Mouse (Mus musculus) embryonic facial prominence, embryonic 10.5 days (tissue): ENCODE results near the gene Vmn1r28. TPM values are rescaled to one million over a fixed set of nuclear protein-coding genes. Genes with fewer than 3 reads are reported as not detected.
"Not testable (repeated sequence)": the region's sequence is repeated elsewhere in the genome, so short reads cannot be mapped to it uniquely, and the experiment has no call there.

Experiments used
- DNase-seq: peaks from one replicate; pipeline ENCODE4 v3.0.0-alpha.2; 2017; ENCODE audit warnings: low spot score
- H3K27ac ChIP-seq: fragments of 300-500 bp; sonication (generic); replicated peaks from 2 replicates; pipeline ENCODE4 v1.5.1; 2016; ENCODE audit warnings: mild to moderate bottlenecking
- H3K27me3 ChIP-seq: fragments of 300-500 bp; sonication (generic); replicated peaks from 2 replicates; pipeline ENCODE4 v1.6.1; 2016; ENCODE audit warnings: low read depth, mild to moderate bottlenecking; ENCODE audit not compliant: poor library complexity, severe bottlenecking
- H3K36me3 ChIP-seq: fragments of 300-500 bp; sonication (generic); replicated peaks from 2 replicates; pipeline ENCODE4 v1.6.1; 2016; ENCODE audit warnings: mild to moderate bottlenecking, moderate library complexity
- H3K4me1 ChIP-seq: fragments of 300-500 bp; sonication (generic); 2 replicates; pipeline ENCODE4 v1.6.1; 2016
- H3K4me3 ChIP-seq: fragments of 300-500 bp; sonication (generic); 2 replicates; pipeline ENCODE4 v1.5.1; 2016; ENCODE audit warnings: mild to moderate bottlenecking, moderate library complexity
- H3K9me3 ChIP-seq: fragments of 300-500 bp; sonication (generic); 2 replicates; pipeline ENCODE4 v1.6.1; 2016; ENCODE audit warnings: mild to moderate bottlenecking
- WGBS: fragments of 180-500 bp; shearing (Covaris S2); methylation state at CpG from one replicate; pipeline ENCODE4 v1.1.7; 2016; 5-methylcytosine and 5-hydroxymethylcytosine counted together
- polyA plus RNA-seq: library from polyadenylated mRNA; unstranded; fragments of >200 nt; fragmentation: Nextera tagmentation; extraction: Ambion mirVana; gene quantifications from 2 replicates; pipeline ENCODE4 v1.2.1, GENCODE M21; 2016

The Vmn1r28 gene
- polyA plus RNA-seq, result not detected in 2 replicates

DNA sequence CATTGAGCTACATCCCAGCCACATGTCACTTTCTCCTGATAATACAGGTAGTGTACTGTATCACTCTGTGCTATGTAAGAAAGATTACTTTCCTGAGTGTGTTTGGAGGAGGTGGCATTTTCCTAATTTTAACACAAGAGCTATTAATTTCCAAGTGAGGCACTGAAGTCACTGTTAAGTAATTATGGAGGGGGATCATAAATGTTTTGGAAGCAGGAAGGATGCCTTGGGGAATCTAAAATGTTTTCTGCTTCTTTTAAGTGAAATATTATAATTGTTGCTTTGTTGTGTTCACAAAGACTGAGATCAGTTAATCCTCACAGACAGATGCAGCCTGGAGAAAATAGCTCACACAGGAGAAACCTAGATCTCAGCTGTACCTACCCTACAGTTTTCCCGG, at the start of gene Vmn1r28:
Gene Vmn1r28 (plus strand): TSS at position 301 of the 400 bp plus-strand sequence.
- Histone ChIP-seq H3K4me3 (no peak within 1 kb of the TSS), H3K9me3 (no peaks in the 10 kb centered on the region), H3K27me3 (no peaks in the 10 kb centered on the region), H3K27ac (no peak within 1 kb of the TSS), H3K4me1 (no peaks in the 10 kb centered on the region), H3K36me3 (no peaks in the 10 kb centered on the region)
- whole genome bisulfite sequencing, result 90% methylated on average over 1 of the region's 1 CpGs
- DNase-seq, result no peak

DNA sequence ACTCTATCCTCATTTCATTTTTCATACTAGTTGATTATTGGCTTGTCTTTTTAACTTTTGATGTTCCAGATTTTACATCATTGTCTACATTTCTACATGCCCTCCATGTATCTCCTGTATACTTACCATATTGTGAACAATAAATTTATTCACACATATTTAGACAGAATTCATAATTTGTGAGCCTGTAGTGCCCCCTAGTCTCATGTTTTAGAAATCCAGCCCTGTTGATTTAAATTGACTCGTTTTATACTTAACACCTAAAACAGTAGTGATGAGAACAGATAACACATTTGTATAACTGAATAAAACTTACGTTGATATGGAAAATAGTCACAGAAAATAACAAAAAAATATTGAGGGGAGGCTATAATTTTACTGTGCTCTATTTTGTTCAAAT, 45.7 kb upstream of the Vmn1r28 start:
- H3K27me3 ChIP-seq, result no peaks in the 10 kb centered on the region
- H3K27ac ChIP-seq, result no peak overlapping the region
- no peaks in the 10 kb centered on the region for H3K36me3 ChIP-seq
- 86% methylated on average over 2 of the region's 2 CpGs for WGBS
- DNase-seq, result no peak
- no peaks in the 10 kb centered on the region for H3K9me3 ChIP-seq
- no peak overlapping the region for H3K4me3 ChIP-seq
- H3K4me1 ChIP-seq, result no peaks in the 10 kb centered on the region

DNA sequence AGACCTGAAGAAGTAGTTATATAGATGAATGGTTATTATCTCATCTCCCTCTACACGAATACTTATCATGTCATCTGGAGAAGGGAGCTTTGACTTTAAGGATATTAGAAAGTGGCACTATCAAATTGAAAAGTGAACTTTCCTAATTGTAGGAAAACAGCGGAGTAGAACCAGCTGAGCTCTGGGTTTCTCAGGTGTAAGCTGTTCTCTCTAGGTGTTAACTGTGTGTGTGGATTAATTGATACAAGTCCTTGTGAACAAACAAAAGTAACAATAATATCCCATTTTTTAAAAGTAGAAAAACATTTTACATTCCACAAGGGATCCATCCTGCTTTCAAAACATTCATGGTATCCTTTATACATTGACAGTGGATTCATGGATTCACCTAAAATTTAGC, 43.1 kb upstream of the Vmn1r28 start, which contains the start of gene Vmn1r27:
Gene Vmn1r27 (minus strand): TSS at position 101 of the 400 bp plus-strand sequence.
- H3K27me3 ChIP-seq, result no peaks in the 10 kb centered on the region
- DNase-seq, result no peak
- H3K4me1 ChIP-seq, result no peaks in the 10 kb centered on the region
- 87% methylated on average over 2 of the region's 2 CpGs for WGBS
- no peak within 1 kb of the TSS for H3K4me3 ChIP-seq
- no peak within 1 kb of the TSS for H3K27ac ChIP-seq
- no peaks in the 10 kb centered on the region for H3K36me3 ChIP-seq
- H3K9me3 ChIP-seq, result no peaks in the 10 kb centered on the region

DNA sequence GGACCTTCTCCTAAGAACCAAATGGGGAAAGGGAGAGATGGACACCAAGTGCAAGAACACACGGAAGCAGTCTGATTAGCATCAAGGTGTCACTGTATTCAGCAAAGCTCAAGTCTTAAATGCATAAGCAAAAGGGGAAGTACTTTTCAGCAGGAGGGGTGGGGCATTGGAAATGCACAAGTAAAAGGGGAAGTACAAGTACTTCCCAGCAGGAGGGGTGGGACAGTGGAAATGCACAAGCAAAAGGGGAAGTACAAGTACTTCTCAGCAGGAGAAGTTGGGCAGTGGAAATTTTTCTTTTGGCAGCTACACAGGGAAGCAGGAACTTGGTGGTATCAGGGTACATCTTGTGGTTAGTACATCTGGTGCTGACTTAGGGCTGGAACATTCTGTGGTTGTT, 17.8 kb downstream of the Vmn1r28 start:
- not testable (repeated sequence) for H3K4me3 ChIP-seq, H3K27ac ChIP-seq, H3K9me3 ChIP-seq, H3K27me3 ChIP-seq, H3K36me3 ChIP-seq, DNase-seq, H3K4me1 ChIP-seq
- WGBS, result 86% methylated on average over 1 of the region's 1 CpGs

DNA sequence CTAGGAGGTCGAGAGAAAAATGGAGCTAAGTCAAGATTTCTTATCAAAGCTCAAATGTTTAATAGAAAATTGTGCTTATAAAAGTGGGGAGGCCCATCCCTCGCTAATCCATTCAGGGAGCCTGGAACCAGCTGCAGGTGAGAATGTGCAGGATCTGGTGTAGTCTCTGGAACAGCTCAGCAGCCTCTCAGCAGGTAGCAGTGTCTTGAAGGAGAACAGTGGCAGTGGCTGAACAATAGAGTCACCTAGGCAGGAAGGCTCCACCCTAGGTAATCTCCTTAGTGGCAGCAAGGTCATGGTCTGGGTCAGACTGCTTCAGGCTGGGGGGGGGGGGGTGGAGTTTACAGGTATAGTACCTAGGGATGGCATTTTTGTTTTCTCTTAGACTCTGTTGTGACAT, 30.4 kb downstream of the Vmn1r28 start:
- no peaks in the 10 kb centered on the region for H3K9me3 ChIP-seq
- H3K27me3 ChIP-seq, result no peaks in the 10 kb centered on the region
- H3K36me3 ChIP-seq, result no peaks in the 10 kb centered on the region
- no peaks in the 10 kb centered on the region for H3K4me1 ChIP-seq
- no peak for DNase-seq
- 60% methylated on average over 2 of the region's 2 CpGs for WGBS
- H3K27ac ChIP-seq, result no peak overlapping the region
- H3K4me3 ChIP-seq, result no peak overlapping the region

DNA sequence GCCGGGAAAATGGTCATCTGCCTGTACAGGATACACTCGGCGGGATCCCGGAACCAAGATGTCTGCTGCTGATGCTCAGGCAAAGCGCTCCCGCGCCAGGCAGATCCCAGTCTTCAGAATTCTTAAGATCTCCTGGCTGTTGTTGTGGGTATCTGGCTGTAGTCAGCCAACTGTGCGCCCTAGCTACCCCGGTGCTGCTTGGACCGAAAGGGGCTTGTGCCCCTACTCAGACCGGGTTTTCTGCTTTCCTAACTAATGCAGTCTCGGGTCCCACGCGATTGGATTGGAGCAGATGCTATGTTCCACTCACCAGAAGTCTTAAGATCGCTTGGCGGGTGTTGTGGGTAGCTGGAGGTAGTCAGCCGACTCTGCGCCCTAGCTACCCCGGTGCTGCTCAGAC, 36.7 kb downstream of the Vmn1r28 start:
- not testable (repeated sequence) for H3K36me3 ChIP-seq, H3K27ac ChIP-seq, H3K27me3 ChIP-seq, H3K4me1 ChIP-seq, H3K9me3 ChIP-seq, DNase-seq, H3K4me3 ChIP-seq
- 84% methylated on average over 19 of the region's 19 CpGs for WGBS

DNA sequence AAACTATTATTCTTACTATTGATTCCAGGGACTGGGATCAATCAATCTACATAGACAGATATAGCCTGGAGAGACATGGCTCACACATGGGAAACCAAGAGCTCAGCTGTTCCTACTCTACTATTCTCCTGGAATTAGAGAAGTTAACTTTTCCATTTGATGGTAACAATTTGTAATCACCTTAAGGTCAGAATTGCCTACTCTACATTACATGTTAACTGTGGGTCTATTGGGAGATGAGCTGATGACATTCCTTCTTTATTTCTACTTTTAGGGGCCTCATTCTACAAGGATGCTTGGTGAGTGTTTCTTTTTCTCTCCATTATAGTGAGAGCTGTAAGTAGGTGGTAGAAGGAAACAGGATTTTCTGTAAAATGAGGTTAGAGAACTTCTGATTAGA, 39.4 kb downstream of the Vmn1r28 start, which contains the start of gene Vmn1r29:
Gene Vmn1r29 (plus strand): TSS at position 301 of the 400 bp plus-strand sequence.
- Histone ChIP-seq H3K27ac (no peak within 1 kb of the TSS), H3K36me3 (no peaks in the 10 kb centered on the region), H3K9me3 (no peaks in the 10 kb centered on the region), H3K27me3 (no peaks in the 10 kb centered on the region), H3K4me1 (no peaks in the 10 kb centered on the region), H3K4me3 (no peak within 1 kb of the TSS)
- no peak for DNase-seq

Other genes with a start within 250 kb of the Vmn1r28 start
- not detected in 2 replicates for gene Vmn1r26, start 246.9 kb upstream of the Vmn1r28 start, polyA plus RNA-seq
- gene Vmn1r27, start 43.2 kb upstream of the Vmn1r28 start, polyA plus RNA-seq, result not detected in 2 replicates
- not detected in 2 replicates for gene Vmn1r29, start 39.5 kb downstream of the Vmn1r28 start, polyA plus RNA-seq
- not detected in 2 replicates for gene Vmn1r30, start 181.3 kb downstream of the Vmn1r28 start, polyA plus RNA-seq
- gene Vmn1r31, start 213.3 kb downstream of the Vmn1r28 start, polyA plus RNA-seq, result not detected in 2 replicates